Mouse (Mus musculus) left cerebral cortex, adult 18-20 months (tissue): Measurements from ENCODE around the gene Dpp7. TPM values are rescaled to one million over a fixed set of nuclear protein-coding genes. Genes with fewer than 3 reads are reported as not detected.

Experiments used
- DNase-seq, 2 experiments: peaks; one replicate each; pipeline ENCODE4 v3.0.0; 2021 to 2022; ENCODE audit warnings: low spot score in 2 of 2, mixed read lengths in 1 of 2
- total RNA-seq, 2 experiments: library from RNA; stranded (reverse); gene quantifications; 2 replicates each; pipeline ENCODE4 v1.2.3; 2021

Dpp7 gene
- total RNA-seq, 2 experiments from 2014 or later = 30.4 to 38.7 TPM

DNA sequence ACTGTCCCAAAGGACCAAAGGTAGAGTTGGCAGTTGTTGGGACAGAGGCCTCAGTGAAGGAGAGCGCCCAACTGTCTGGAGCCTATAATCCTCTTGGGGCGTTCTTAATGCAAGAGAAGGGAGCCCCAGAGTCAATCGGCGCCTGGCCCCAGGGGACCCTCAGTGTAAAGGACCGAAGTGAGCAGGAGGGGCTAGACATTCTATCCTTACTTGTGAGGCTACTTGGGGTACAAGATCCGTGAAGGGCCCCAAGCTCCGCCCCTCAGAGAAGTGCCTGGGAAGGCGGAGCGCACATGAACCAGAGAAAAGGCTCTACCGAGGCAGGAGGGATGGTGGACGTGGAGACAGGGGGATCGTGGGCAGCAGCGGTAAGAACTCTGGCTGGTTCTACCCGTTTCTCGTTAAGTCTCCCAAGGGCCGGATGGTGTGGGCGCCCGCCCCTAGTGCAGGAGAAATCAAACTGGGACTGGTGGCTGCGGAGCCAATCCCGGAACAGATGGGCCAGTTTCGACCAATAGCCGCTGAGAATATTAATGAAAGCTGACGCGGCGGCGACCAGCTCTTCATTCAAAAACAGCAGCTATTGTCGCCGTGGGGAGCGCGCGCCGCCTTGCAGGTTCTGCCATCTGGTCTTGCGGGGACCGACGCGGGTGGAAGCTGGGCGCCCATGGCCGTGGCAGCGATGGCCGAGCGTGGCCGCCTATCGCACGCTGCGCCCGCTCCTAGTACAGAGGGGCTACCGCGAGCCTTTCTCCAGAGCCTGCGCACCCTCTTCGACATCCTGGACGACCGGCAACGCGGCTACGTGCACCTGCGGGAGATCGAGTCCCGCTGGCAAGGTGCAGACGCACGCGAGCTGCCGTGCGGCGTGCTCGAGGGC, 15.8 kb upstream of the Dpp7 start, which contains the start of gene Sapcd2:
Gene Sapcd2 (plus strand): TSS at position 558 of the 880 bp plus-strand sequence.
- DNase-seq = peak; percentile 83 to 89

DNA sequence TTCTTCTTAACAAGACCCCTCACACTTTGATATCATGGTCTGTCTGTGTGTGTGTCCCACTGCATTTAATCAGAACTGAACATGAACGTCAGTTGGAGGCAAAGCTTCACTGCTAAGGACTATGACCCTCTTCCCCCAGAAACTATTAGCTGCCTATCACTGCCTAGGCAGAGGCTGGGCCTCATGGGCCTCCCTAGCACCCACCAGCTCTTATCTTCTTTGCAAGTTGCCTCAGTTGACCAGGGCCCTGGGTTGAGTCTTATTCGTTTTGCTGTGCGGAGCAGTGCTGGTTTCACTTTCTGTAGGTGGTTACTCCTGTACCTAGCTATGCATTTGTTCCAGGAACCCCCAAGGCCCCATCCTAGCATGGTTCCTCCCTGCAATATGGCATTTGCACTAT, 13.8 kb upstream of the Dpp7 start:
- no peak for DNase-seq

DNA sequence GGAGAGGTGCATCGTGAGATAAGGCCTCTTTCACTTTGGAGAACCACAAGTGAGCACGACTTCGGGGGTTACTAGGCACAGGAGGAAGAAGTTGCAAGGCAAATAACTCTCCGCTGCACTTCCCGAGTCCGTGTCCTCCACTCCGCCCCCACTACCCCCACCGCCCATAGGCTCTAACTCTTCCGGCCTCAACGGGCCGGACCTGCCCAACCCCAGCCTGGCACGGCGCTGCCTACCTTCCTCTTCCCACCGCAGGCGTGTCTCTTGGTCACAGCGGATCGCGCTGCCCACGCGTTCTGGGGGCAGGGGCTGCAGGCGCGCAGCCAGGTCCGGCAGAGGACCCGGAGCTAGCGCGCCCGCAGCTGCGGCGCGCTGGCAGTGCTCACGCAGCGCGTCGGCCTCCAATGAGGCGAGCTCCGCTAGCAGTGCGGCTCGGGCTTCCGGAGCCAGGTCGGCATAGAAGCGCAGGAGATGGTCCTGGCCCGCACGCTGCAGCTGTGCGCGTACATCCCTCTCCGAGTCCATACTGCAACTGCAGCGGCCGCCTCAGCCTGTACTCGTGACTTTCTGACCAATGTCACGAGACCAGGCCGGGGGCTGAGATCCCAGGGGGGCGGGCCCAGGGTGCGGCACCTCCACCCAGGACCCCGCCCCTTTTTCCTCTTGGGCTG, 9.1 kb upstream of the Dpp7 start, which contains the start of gene Uap1l1:
Gene Uap1l1 (minus strand): TSS at position 592 of the 671 bp plus-strand sequence.
- peak; percentile 49 to 56 for DNase-seq

DNA sequence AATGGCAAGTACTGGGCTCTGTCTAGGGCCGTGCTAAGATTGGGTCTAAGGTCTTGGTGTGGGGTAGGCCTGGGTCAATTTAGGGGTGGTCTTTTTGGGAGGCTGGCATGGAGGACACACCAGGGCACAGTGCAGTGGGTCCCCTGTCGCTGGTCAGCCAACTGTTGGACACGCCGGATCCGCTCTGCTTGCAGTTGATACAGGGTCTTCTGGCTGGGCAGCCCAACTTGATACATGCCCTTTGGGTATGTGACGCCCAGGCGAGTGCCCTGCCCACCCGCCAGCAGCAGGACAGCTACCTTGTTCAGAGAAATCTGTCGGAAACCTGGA, 8.6 kb upstream of the Dpp7 start:
- DNase-seq = no peak

DNA sequence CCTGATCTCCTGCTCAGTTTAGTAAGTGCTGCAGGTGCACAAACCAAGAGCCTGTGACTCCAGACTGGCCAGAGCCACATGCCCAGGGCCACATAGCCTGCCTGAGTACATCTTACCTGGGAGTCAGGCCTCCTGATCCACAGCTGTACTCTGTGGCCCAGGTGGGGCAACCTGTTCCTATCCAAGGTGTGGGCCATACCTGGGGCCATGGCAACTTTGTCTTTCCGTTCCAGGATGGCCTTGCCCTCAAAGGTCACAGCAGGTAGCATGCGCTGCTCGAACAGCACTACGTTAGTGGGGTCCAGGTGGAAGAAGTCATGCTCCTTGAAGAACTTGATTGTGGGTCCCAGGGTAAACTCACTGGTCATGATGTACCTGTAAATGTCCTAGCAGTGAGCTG, 8.2 kb upstream of the Dpp7 start:
- DNase-seq = no peak

DNA sequence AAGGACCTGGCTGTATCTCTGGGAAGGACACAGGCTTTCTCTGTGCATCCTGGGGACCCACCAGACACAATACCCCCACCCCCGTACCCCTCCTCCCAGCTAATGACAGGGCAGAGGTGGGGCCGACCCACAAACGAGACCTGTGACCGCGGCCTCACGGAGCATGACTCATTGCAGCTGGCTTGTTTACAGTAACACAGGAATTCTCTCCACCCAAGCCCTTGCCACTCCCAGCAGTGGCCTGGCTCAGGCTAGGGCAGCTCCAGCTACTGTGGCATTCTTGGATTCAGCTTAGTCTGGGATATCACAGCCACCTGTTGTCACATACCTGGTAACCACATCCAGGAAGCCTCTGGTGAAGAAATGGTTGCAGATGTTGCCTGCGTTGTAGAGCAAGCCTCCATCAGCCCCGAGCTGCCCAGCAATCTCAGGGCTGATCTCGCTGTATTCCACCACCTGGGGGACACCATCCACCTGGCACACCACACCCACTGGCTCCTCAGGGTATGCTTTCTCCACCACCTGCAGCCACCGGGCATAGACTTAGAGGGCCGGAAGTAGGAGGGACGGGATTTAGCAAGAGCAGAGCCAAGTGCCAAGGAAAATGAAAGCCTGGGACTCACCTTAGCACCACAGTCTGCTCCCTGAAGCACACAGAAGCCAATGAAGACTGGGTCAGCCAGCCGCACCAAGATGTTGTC, 7.5 kb upstream of the Dpp7 start:
- no peak for DNase-seq

DNA sequence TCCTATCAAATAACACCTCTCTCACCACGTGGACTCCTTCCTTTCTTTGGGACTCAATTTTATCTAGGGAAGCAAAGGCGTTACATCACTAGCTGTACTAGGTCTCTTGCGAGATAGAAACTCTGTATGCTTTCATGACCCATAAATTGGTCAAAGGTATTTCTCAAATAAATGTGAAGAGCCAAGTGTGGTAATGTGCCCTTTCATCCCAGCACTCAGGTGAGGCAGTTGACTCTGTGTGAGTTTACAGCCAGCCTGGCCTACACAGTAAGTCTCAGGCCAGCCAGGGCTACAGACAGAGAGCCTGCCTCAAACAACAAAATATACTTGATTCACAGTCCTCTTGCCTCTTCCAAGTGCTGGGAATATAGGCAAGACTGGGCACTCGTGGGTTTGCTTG, 3.7 kb upstream of the Dpp7 start:
- DNase-seq = no peak

DNA sequence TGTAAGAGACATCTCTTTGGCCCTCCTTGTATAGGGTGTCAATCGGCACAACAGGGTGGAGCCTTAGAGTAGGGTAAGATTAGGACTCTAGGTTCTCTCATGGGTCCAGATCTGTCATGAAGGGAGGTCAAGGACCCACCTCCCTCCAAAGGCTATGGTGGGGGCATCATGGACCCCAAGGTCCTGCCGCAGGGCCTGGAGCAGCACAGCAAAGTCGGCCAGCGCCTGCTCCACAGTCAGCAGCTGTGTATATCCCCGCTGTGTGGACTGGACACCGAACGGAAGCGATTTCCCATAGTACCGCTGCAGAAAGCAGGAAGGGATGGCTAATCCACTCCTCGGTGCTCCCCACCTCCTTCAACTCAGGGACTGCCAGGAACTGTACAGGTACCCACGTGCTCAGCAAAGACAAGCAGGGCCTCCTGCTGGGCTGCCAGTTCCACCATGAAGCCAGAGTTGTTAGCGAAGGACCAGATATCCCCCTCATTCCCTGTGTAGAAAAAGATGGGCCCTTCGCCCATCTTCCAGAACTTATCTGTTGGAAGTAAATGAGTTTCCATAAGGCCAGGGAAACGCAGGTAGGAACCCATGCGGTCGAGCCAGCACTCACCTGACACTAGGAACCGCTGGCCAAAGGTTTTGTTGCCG, 616 bp downstream of the Dpp7 start:
- DNase-seq = no peak

DNA sequence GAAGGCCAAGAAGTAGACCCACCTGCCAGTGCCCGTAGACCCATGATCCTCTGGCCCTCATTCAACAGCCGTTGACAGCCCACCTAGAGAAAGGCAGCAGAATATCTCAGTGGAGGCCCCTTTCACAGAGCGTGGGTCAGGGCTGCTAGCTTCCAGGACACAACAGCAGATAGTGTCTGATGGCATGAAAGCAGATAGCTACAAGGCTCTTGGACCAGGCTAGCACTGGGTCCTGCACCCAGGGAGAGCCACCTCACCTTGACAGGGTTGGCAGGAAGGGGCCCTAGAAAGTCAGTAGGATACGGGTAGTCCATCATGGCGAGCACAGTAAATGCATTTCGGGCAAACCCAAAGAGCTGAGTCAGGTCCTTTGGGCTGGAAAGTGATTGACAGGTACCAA, 1.9 kb downstream of the Dpp7 start:
- DNase-seq = no peak

DNA sequence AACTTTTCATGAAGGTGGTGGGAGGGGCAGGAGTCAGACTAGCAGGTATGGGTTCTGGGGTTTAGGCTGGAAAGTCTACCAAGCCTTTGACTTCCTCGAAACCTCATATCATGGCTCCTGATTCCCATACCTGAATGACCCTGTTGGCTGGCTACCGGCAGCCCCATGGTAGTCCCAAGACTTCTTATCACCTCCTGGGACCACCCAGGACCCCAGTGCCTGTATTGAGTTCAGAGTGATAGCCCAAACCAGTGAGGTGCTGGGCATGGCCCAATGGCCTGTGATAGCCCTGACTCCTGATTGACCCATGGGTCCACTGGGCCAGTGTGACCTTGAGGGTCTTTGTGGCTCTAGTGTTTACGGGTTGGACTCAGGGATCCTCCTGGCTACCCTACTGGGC, 5.5 kb downstream of the Dpp7 start:
- DNase-seq = no peak

DNA sequence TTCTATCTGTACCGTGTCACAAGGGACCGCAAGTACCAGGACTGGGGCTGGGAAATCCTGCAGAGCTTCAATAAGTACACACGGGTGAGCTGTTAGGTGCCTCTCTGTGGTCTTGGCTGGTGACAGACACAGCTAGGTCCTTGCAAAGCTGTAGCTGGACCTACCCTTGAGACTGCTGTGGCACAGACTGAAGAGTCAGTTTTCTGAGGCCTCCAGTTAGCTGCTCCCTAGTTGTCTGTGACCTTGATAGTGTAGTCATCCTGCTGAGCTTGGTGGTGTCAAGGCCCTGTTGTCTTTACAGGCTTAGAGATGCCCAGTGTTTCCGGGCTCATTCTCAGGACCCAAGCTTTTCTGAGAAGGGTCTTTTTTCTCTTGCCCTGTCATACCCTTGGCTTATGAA, 6.7 kb downstream of the Dpp7 start:
- no peak for DNase-seq

DNA sequence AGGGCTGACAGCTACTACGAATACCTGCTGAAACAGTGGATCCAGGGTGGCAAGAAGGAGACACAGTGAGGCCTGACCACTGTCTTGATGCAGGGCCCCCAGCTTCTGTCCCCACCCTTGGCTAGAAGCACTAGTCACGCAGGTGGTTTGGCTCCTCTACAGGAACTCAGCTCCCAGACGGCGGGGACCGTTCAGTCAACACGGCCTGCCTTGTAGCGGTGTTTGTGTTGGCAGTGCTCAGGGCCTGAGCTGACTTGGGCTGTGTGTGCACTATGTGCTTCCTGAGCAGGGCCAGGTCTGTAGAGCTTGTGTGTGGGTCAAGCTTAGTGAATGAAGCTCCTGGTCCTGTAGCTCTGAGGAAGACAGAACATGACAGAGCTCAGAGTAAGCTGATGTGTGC, 8.0 kb downstream of the Dpp7 start:
- DNase-seq = no peak

DNA sequence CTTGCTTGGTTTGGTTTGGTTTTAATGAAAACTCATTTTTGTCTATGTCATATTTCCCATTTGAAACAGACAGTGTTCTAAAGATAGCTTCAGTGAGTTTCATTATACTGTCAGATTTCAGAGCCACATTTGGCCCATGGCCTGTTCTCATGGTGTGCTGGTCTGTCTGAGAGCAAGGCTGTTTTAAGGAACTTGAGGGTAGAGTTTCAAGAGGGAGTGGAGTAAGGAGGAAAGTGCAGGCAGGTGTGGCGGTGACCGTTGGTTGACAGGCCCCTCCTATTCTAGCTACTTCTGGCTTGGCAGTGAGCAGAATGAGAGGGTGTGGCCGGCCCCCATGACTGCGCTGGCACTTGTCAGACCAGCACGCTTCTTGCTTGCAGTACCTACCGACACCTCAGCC, 17.9 kb downstream of the Dpp7 start:
- DNase-seq = no peak

DNA sequence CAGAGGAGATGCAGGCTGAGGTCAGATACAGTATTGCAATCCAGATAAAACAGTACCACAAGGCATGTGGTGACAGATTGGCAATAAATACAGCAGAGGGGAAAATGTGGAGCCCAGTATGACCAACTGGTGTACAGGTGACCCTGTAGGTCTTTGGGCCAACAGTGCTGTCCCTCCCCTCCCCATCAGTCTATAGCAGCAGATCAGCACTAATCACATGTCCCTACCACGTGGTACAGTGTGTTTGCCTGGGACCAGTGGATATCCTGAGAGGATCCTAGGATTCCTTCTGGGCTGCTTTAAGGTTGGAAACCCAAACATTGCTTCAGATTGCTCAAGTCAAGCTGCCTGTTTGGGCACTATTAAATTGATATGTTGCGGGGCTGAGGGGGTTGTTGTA, 22.6 kb downstream of the Dpp7 start:
- DNase-seq = no peak

DNA sequence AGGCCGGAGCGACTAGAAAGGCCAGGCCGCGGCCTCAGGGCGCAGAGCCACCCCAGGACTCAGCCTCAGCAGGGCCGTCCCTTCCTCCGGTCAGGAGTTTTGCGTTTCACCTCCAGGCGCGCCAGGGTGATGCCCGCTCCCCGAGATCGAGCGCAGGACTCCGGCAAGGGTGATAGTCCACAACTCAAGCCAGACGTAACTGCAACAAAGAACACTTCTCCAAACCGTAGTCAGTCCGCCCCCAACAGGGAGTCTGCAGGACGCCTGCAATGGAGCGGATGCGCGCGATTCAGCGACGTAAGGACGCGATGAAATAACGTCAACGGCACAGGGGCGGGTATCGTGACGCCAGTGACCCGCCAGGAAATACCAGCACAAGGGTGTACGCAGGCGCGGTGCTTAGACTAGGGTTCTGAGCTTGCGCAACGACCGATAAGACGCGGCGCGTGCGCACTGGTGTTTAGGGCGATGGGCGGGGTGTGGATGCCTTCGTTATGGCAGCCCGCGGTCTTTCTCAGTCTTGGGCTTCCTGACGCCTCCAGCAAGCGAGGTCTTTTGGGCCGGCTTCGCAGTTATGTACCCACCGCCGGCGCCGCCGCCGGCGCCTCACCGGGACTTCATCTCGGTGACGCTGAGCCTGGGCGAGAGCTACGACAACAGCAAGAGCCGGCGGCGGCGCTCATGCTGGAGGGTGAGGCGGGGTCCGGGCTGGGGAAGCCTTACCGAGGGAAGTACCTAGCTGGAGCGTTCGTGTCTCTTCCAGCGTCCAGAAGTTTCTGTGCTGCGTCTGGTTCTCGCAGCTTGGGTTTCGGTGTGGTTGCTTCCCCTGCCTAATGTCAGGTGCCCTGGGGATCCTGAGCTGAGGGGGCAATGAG, 23.6 kb downstream of the Dpp7 start, which contains the start of gene Man1b1:
Gene Man1b1 (plus strand): TSS at position 53 of the 875 bp plus-strand sequence.
- peak; percentile 100 for DNase-seq

DNA sequence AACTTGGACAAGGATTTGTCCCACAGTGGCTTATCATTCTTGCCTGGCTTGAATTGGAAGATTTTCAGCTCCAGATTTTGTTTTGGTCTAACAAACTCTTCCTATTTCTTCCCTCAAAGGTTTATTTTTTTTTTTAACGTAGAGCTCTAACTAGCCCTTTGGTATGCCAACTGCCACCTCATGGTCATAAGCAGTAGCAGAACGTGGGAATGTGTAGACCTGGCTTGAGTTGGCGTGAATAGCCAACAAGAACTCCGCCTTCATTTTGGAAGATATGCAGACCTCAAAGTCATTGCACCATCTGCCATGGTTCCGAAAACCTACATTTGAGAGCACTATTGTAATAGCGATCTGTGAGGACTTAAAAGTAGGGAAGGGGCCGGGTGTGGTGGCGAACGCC, 24.7 kb downstream of the Dpp7 start:
- DNase-seq = no peak

DNA sequence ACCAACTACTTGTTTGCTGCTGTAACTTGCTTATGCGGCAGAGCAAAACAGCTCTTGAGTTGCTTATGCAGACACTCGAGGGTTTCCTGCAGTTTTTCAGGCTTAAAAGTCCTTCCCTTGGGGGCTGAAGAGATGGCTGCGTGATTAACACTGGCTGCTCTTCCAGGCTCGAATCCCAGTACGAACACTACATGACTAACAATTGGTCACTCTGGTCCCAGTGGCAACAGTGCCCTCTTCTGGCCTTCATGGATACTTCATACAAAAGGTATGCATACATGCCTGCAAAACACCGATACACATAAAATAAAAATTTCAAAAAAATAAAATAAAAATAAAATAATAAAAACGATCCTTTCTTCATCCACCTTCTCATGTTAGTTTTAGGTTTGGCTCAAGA, 27.7 kb downstream of the Dpp7 start:
- no peak for DNase-seq

DNA sequence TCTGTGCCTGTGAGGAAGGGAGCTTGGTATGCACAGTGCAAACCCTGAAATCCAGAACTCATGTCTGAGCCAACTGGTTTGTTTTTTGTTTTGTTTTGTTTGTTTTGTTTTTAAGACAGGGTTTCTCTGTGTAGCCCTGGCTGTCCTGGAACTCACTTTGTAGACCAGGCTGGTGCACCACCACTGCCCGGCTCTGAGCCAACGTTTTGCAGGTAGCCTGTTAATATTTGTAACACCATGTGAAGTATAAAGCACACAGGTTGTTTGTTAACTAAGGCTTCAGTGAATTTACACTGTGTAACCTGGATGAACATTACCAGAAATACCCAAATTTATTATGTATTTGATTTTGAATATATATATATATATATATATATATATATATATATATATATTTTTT, 30.1 kb downstream of the Dpp7 start:
- DNase-seq = no peak

DNA sequence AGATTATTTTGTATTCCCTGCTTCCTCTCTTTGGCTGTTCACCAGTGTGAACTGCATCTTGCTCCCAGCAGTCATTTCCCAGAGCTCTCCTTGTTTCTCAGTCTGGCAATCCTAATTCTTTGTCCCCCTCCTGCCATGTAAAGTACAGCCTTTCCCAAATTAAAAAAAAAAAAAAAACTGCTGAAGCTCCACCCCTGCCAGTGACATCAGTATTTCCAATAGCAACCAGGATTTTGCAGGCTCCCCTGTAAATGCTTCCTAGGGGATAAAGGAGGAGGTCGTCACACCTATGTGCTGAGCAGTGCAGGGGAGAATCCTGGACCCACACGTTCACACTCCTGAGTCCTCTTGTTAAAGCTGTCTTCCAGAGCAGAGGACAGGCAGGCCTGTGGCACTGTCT, 36.1 kb downstream of the Dpp7 start:
- no peak for DNase-seq

DNA sequence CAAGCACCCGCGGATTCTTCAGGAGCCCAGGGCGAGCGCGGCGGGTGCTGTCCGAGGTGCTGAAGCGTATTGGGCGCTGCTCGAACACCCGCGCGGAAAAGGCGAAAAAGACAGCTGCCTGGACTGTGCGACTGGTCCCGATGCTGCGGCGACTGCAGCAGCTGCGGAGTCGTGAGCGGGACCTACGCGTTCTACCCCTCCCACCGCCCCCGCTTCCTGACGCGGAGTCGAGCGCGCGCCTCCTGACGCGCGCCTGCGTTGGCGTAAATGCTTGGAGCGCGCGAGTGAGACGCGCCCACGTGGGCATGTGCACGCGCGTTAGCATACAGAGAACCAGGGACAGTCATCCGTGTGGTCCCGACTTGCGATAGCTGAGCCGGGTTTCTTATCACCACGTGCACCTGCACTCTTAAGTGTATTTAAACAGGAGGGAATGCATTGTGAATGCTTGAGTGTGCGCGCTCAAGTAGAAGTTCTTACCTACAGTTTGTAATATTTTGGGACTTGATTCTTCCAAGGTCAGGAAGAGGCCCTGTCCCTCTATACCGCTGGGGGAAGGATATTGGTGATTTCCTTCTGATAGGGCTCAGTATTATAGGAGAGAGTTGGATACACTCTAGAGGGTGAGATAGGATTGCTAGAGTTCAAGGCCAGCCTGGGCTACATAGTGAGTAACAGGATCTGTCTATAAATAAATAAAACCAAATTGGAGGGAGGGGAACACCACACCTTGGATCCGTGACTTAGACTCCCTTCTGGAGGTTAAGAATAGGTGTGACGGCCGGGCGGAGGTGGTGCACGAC, 37.0 kb downstream of the Dpp7 start, which contains the start of gene Grin1:
Gene Grin1 (minus strand): TSS at position 217 of the 803 bp plus-strand sequence.
- DNase-seq = peak; percentile 84 to 95
